Mouse (Mus musculus) kidney, postnatal 0 days (tissue): ENCODE measurements at regions not wholly inside any gene's neighbourhood (a gene's known extent, or its start where the extent isn't known, plus 50 kb on each side); places are given as distances from the start of the nearest gene placed in this dataset.

Experiments
- ATAC-seq: fragments of 200-750 bp; cut with Nextera tagmentation; replicated peaks from 2 replicates; pipeline ENCODE4 v1.8.0; 2017; ENCODE audit warnings: low read depth, moderate number of reproducible peaks, moderate TSS enrichment, moderate library complexity; ENCODE audit not compliant: low FRiP score
- DNase-seq: peaks from one replicate; pipeline ENCODE4 v3.0.0-alpha.2; 2016; ENCODE audit warnings: low spot score
- H3K27ac ChIP-seq: fragments of 300-500 bp; sonication (generic); 2 replicates; pipeline ENCODE4 v1.5.1; 2014; ENCODE audit warnings: mild to moderate bottlenecking
- H3K27me3 ChIP-seq: fragments of 300-500 bp; sonication (generic); 2 replicates; pipeline ENCODE4 v1.6.1; 2014; ENCODE audit warnings: low read length, mixed read lengths; ENCODE audit not compliant: insufficient read depth
- H3K36me3 ChIP-seq: fragments of 300-500 bp; sonication (generic); 2 replicates; pipeline ENCODE4 v1.6.1; 2014; ENCODE audit warnings: low read length, mixed read lengths; ENCODE audit not compliant: insufficient read depth
- H3K4me1 ChIP-seq: fragments of 300-500 bp; sonication (generic); replicated peaks from 2 replicates; pipeline ENCODE4 v1.6.1; 2014; ENCODE audit warnings: antibody characterized with exemption, low read length, mixed read lengths; ENCODE audit not compliant: insufficient read depth
- H3K4me2 ChIP-seq: fragments of 300-500 bp; sonication (generic); 2 replicates; pipeline ENCODE4 v1.6.1; 2014; ENCODE audit warnings: mild to moderate bottlenecking, low read length, moderate library complexity, mixed read lengths
- H3K4me3 ChIP-seq: fragments of 300-500 bp; sonication (generic); replicated peaks from 2 replicates; pipeline ENCODE4 v1.5.1; 2014; ENCODE audit warnings: low read depth, low read length
- H3K9ac ChIP-seq: fragments of 300-500 bp; sonication (generic); 2 replicates; pipeline ENCODE4 v1.6.1; 2014; ENCODE audit warnings: low read depth, low read length
- H3K9me3 ChIP-seq: fragments of 300-500 bp; sonication (generic); replicated peaks from 2 replicates; pipeline ENCODE4 v1.6.1; 2016; ENCODE audit warnings: low read length, inconsistent platforms, mixed read lengths
- CTCF ChIP-seq: IDR thresholded peaks from 2 replicates; pipeline ENCODE4 v1.5.1; 2016; ENCODE audit warnings: antibody characterized with exemption, low read depth, mild to moderate bottlenecking, moderate library complexity
- WGBS: fragments of 180-500 bp; shearing (Covaris S2); extraction: QIAGEN DNeasy Blood & Tissue Kit; methylation state at CpG from one replicate; pipeline ENCODE4 v1.1.7; 2014; 5-methylcytosine and 5-hydroxymethylcytosine counted together

GRCm38 (mm10) chr12:106673232-106673766, 663.3 kb downstream of the Vrk1 start:
- no peak for TF ChIP-seq CTCF
- peak; percentile 46 for DNase-seq
- no peak for ATAC-seq
- no peak overlapping the region for H3K4me2 ChIP-seq
- H3K9me3 ChIP-seq = no peaks in the 10 kb centered on the region
- no peaks in the 10 kb centered on the region for H3K4me1 ChIP-seq
- no peak overlapping the region for H3K27ac ChIP-seq
- no peaks in the 10 kb centered on the region for H3K36me3 ChIP-seq
- no peak overlapping the region for H3K4me3 ChIP-seq
- 14% methylated on average over 13 of the region's 13 CpGs for WGBS
- H3K9ac ChIP-seq = no peak overlapping the region
- H3K27me3 ChIP-seq = no peaks in the 10 kb centered on the region

GRCm38 (mm10) chr12:106674741-106675140, 664.7 kb downstream of the Vrk1 start:
- Histone ChIP-seq H3K4me2 (no peak overlapping the region), H3K36me3 (no peaks in the 10 kb centered on the region), H3K27ac (no peak overlapping the region), H3K4me1 (no peaks in the 10 kb centered on the region), H3K9ac (no peak overlapping the region), H3K27me3 (no peaks in the 10 kb centered on the region), H3K4me3 (no peak overlapping the region), H3K9me3 (no peaks in the 10 kb centered on the region)
- 97% methylated on average over 1 of the region's 1 CpGs for WGBS
- TF ChIP-seq CTCF = no peak
- ATAC-seq (no peak), DNase-seq (no peak)

- whole genome bisulfite sequencing = 95% methylated on average over 3 of the region's 3 CpGs
Observed at GRCm38 (mm10) chr12:106676136-106676535, 666.1 kb downstream of the Vrk1 start.

GRCm38 (mm10) chr12:106676566-106676965, 666.5 kb downstream of the Vrk1 start:
- DNase-seq (peak; percentile 56), ATAC-seq (no peak)
- TF ChIP-seq CTCF = no peak
- no peak overlapping the region for H3K4me3 ChIP-seq
- WGBS = 31% methylated on average over 7 of the region's 7 CpGs
- H3K36me3 ChIP-seq = no peaks in the 10 kb centered on the region
- H3K27me3 ChIP-seq = no peaks in the 10 kb centered on the region
- no peak overlapping the region for H3K27ac ChIP-seq
- no peak overlapping the region for H3K4me2 ChIP-seq
- H3K9ac ChIP-seq = no peak overlapping the region
- no peaks in the 10 kb centered on the region for H3K9me3 ChIP-seq
- no peaks in the 10 kb centered on the region for H3K4me1 ChIP-seq

More at GRCm38 (mm10) chr12:106676136-106676535, 666.1 kb downstream of the Vrk1 start:
- H3K27ac ChIP-seq = no peak overlapping the region
- H3K4me2 ChIP-seq = no peak overlapping the region
- H3K9me3 ChIP-seq = no peaks in the 10 kb centered on the region
- no peak for TF ChIP-seq CTCF
- H3K4me1 ChIP-seq = no peaks in the 10 kb centered on the region
- ATAC-seq (no peak), DNase-seq (no peak)
- no peak overlapping the region for H3K9ac ChIP-seq
- no peaks in the 10 kb centered on the region for H3K36me3 ChIP-seq
- no peak overlapping the region for H3K4me3 ChIP-seq
- H3K27me3 ChIP-seq = no peaks in the 10 kb centered on the region

- Histone ChIP-seq H3K27me3 (no peaks in the 10 kb centered on the region), H3K4me1 (no peaks in the 10 kb centered on the region), H3K27ac (no peak overlapping the region), H3K4me2 (no peak overlapping the region), H3K36me3 (no peaks in the 10 kb centered on the region), H3K9ac (no peak overlapping the region), H3K9me3 (no peaks in the 10 kb centered on the region), H3K4me3 (no peak overlapping the region)
- ATAC-seq = no peak
- no peak for DNase-seq
- 89% methylated on average over 5 of the region's 5 CpGs for WGBS
- TF ChIP-seq CTCF = no peak
Observed at GRCm38 (mm10) chr12:106685986-106686385, 676.0 kb downstream of the Vrk1 start.

GRCm38 (mm10) chr12:106687751-106688150, 677.7 kb downstream of the Vrk1 start:
- Histone ChIP-seq H3K36me3 (no peaks in the 10 kb centered on the region), H3K9me3 (no peaks in the 10 kb centered on the region), H3K9ac (no peak overlapping the region), H3K27ac (no peak overlapping the region), H3K4me3 (no peak overlapping the region), H3K4me1 (no peaks in the 10 kb centered on the region), H3K4me2 (no peak overlapping the region), H3K27me3 (no peaks in the 10 kb centered on the region)
- DNase-seq (peak; percentile 44), ATAC-seq (no peak)
- no peak for TF ChIP-seq CTCF
- whole genome bisulfite sequencing = 14% methylated on average over 12 of the region's 12 CpGs

GRCm38 (mm10) chr12:106688156-106688740, 678.2 kb downstream of the Vrk1 start:
- H3K4me1 ChIP-seq = no peaks in the 10 kb centered on the region
- H3K9ac ChIP-seq = no peak overlapping the region
- H3K4me3 ChIP-seq = no peak overlapping the region
- DNase-seq = no peak
- TF ChIP-seq CTCF = no peak
- no peak overlapping the region for H3K27ac ChIP-seq
- H3K4me2 ChIP-seq = no peak overlapping the region
- 71% methylated on average over 17 of the region's 17 CpGs for WGBS
- no peaks in the 10 kb centered on the region for H3K27me3 ChIP-seq
- no peaks in the 10 kb centered on the region for H3K36me3 ChIP-seq
- H3K9me3 ChIP-seq = no peaks in the 10 kb centered on the region
- no peak for ATAC-seq
